Mouse (Mus musculus) sigmoid colon, adult 10 weeks (tissue): Measurements from ENCODE around the gene Eif4g3. TPM values are rescaled to one million over a fixed set of nuclear protein-coding genes. Genes with fewer than 3 reads are reported as not detected.

ENCODE experiments used
- polyA plus RNA-seq: library from polyadenylated mRNA; stranded (reverse); fragments of 350-450 nt; fragmentation: Illumina TruSeq; extraction: RNeasy Lipid Tissue Mini Kit (QIAGEN cat#74804); gene quantifications from one replicate; pipeline ENCODE4 v1.2.3, GENCODE M21; 2014; ENCODE audit warnings: low read depth, low replicate concordance

Eif4g3 gene
- 32.7 TPM for polyA plus RNA-seq

GRCm38 (mm10) chr4:137992890-137993289, at the start of gene Eif4g3:
Gene Eif4g3 (plus strand): TSS chr4:137993022.

DNA sequence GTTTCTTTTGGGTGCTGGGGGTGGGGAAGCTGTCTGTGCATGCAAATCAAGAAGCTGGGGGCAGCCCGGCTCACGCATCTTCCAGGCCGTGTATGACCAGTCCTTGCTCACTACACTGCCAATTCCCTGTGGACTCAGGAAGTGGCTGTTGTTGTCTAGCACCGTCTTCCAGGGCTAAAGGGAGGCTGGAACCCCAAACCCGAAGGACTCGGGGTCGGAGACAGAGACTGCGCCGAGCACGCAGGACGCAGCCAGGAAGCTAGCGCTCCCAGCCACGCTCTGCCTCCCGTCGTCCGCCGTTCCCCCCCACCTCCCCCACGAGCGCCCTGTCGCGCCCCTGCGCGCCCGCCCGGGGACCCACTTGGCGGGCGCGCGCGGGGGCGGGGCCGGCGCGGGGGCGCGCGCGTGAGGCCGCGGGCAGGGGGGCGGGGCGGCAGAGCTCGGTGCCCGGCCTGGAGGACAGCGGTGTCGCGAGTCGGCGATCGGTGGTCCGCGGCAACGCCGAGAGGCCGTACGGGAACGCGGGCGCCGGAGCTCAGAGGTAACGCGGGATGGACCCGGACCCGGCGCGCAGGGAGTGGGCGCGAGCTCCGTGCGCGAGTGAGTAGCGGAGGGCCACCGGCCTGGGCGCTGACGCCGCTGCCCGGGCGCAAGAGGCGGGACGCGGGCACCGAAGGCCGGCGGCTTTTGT, 223.5 kb downstream of the Eif4g3 start, which contains the start of gene Hp1bp3:
TSS of gene Hp1bp3 (plus strand) at position 97 of the 691 bp plus-strand sequence.

GRCm38 (mm10) chr4:138250088-138250960, 257.5 kb downstream of the Eif4g3 start, which contains the start of the genes Sh2d5 and Kif17:
Gene Sh2d5 (plus strand): TSS chr4:138250403.
Gene Kif17 (plus strand): TSS chr4:138250435.

Other genes with a start within 250 kb of the Eif4g3 start
- gene Alpl, start 196.6 kb upstream of the Eif4g3 start, polyA plus RNA-seq: 0.50 TPM
- gene Ece1, start 130.8 kb upstream of the Eif4g3 start, polyA plus RNA-seq: 13.9 TPM
- gene Hp1bp3, start 223.3 kb downstream of the Eif4g3 start, polyA plus RNA-seq: 119 TPM